Mouse (Mus musculus) CD4-positive naive resting alpha-beta T cell, adult 57 days (primary cell): ENCODE results near the gene Olfr193. TPM values are rescaled to one million over a fixed set of nuclear protein-coding genes. Genes with fewer than 3 reads are reported as not detected.

ENCODE experiments used
- total RNA-seq: library from RNA; stranded (reverse); gene quantifications from one replicate; pipeline ENCODE4 v1.2.4, GENCODE M21; 2023

The Olfr193 gene
- total RNA-seq, result not detected

GRCm38 (mm10) chr16:59111781-59112180 lies at the start of gene Olfr193:
Olfr193 (minus strand) TSS chr16:59111881.

GRCm38 (mm10) chr16:59146746-59147145 lies 35.1 kb upstream of the Olfr193 start, which contains the start of gene Olfr195:
Olfr195 (plus strand) TSS chr16:59147046.

GRCm38 (mm10) chr16:59120969-59121368 lies 9.3 kb upstream of the Olfr193 start, which contains the start of gene Olfr194:
Olfr194 (minus strand) TSS chr16:59121069.

GRCm38 (mm10) chr16:59089722-59090121 lies 22.0 kb downstream of the Olfr193 start, which contains the start of gene Olfr191:
Olfr191 (minus strand) TSS chr16:59089822.

DNA sequence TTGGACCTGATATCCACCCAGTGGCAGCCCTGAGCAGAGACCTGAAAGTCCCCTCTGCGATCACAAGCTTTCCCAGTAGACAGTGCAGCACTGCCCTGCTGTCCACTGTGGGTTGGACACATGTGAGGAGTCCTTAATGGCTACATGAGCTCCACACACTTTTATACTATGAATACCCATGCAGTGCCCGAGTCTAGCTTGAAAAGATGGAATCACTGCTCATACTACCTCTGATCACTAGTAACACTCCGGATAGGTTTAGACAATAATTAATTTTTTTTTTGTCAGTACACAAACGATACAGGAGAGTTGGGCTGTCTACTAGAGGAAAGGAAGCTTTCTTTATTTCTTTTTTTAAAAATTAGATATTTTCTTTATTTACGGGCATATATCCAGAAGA lies 33.8 kb downstream of the Olfr193 start, which contains the start of gene Olfr190:
Gene Olfr190, minus strand, starts transcription at position 101 of the 400 bp plus-strand sequence.

Other genes starting within 250 kb of the Olfr193 start
- not detected for gene Olfr177, start 237.1 kb downstream of the Olfr193 start, total RNA-seq
- not detected for gene Olfr178, start 219.8 kb downstream of the Olfr193 start, total RNA-seq
- not detected for gene Olfr181, start 183.1 kb downstream of the Olfr193 start, total RNA-seq
- not detected for gene Olfr180, start 182.5 kb downstream of the Olfr193 start, total RNA-seq
- not detected for gene Olfr183, start 116.5 kb downstream of the Olfr193 start, total RNA-seq
- gene Olfr186, start 81.6 kb downstream of the Olfr193 start, total RNA-seq, result not detected
- gene Olfr187, start 72.1 kb downstream of the Olfr193 start, total RNA-seq, result not detected
- gene Olfr190, start 33.9 kb downstream of the Olfr193 start, total RNA-seq, result not detected
- gene Olfr191, start 22.1 kb downstream of the Olfr193 start, total RNA-seq, result not detected
- gene Olfr194, start 9.2 kb upstream of the Olfr193 start, total RNA-seq, result not detected
- not detected for gene Olfr195, start 35.2 kb upstream of the Olfr193 start, total RNA-seq
- not detected for gene Olfr196, start 58.6 kb upstream of the Olfr193 start, total RNA-seq
- not detected for gene Olfr198, start 91.7 kb upstream of the Olfr193 start, total RNA-seq
- not detected for gene Olfr199, start 107.9 kb upstream of the Olfr193 start, total RNA-seq
- gene Olfr201, start 160.8 kb upstream of the Olfr193 start, total RNA-seq, result not detected
- not detected for gene Olfr202, start 174.9 kb upstream of the Olfr193 start, total RNA-seq
- gene Olfr203, start 187.0 kb upstream of the Olfr193 start, total RNA-seq, result not detected
- gene Olfr204, start 206.4 kb upstream of the Olfr193 start, total RNA-seq, result not detected
- gene Olfr205, start 219.3 kb upstream of the Olfr193 start, total RNA-seq, result not detected
- not detected for gene Olfr206, start 237.4 kb upstream of the Olfr193 start, total RNA-seq